Mouse (Mus musculus): ENCODE measurements around the gene Adgra3. TPM values are rescaled to one million over a fixed set of nuclear protein-coding genes. Genes with fewer than 3 reads are reported as not detected.

Adgra3 gene
- total RNA-seq, 1 experiment = 59.2 TPM

DNA sequence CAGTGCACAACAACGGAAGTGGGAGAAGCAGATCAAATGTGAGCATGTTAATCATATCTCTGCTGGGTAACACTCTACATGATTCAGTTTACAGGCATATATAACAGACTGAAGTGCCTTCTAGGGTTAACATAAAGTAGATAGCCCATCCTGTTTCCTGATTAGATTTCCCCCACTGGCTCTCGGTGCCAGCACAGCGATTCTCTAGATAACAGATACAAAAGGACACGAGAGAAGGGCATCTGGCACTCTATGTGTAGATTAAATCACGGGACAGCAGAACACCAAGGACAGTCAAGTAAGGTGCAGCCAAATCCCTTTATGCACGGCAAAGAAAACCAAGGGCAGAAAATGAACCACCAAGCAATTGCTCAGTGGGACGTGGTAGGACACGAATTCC lies 93.0 kb downstream of the Adgra3 start:
- no peaks in the 10 kb centered on the region; a peak in 1 of 4 replicates for H3K4me1 ChIP-seq (ENCODE audit: control insufficient read depth in 2 of 2, insufficient read depth in 2 of 2, low read length in 2 of 2, poor library complexity in 1 of 2)
- no peak for TF ChIP-seq ZNF384 (IDR thresholded peaks at IDR 0.05; ENCODE audit: low read depth, low read length)
- no peak for TF ChIP-seq ZC3H11A (IDR thresholded peaks at IDR 0.05; ENCODE audit: borderline replicate concordance, low read depth, low read length)
- no peak for TF ChIP-seq MAFK (IDR thresholded peaks at IDR 0.05; ENCODE audit: insufficient read depth, low read depth, low read length)
- no peak for TF ChIP-seq HCFC1 (IDR thresholded peaks at IDR 0.05; ENCODE audit: borderline replicate concordance, insufficient read depth, low read length)
- TF ChIP-seq CHD2 (IDR thresholded peaks at IDR 0.05; ENCODE audit: low read depth, low read length) = no peak
- H3K9me3 ChIP-seq (ENCODE audit: control insufficient read depth, insufficient read depth, low read depth, low read length) = no peaks in the 10 kb centered on the region
- in situ Hi-C loops (cut with MboI; ENCODE audit: low sequenced_read_pairs in 2 of 2, unreplicated experiment in 2 of 2) = loop anchor here in 1 of 2 experiments (25.0 kb wide), 1 partner anchor 579 kb away; no protein-coding TSS in a partner anchor
- DNase-seq (ENCODE audit: low read depth, low spot score) = no peak
- no peak overlapping the region for H3K27ac ChIP-seq (ENCODE audit: insufficient read depth, low read depth, low read length, poor library complexity, severe bottlenecking)
- H3K36me3 ChIP-seq (ENCODE audit: control insufficient read depth, insufficient read depth, low read length, poor library complexity, severe bottlenecking) = peaks cover 7% of the 10 kb centered on the region
- H3K9ac ChIP-seq (ENCODE audit: insufficient read depth, low read depth, low read length, poor library complexity, severe bottlenecking) = no peak overlapping the region
- no peak overlapping the region for H3K4me3 ChIP-seq (ENCODE audit: insufficient read depth in 1 of 2, low read depth in 1 of 2, low read length in 2 of 2, poor library complexity in 1 of 2, severe bottlenecking in 1 of 2)

DNA sequence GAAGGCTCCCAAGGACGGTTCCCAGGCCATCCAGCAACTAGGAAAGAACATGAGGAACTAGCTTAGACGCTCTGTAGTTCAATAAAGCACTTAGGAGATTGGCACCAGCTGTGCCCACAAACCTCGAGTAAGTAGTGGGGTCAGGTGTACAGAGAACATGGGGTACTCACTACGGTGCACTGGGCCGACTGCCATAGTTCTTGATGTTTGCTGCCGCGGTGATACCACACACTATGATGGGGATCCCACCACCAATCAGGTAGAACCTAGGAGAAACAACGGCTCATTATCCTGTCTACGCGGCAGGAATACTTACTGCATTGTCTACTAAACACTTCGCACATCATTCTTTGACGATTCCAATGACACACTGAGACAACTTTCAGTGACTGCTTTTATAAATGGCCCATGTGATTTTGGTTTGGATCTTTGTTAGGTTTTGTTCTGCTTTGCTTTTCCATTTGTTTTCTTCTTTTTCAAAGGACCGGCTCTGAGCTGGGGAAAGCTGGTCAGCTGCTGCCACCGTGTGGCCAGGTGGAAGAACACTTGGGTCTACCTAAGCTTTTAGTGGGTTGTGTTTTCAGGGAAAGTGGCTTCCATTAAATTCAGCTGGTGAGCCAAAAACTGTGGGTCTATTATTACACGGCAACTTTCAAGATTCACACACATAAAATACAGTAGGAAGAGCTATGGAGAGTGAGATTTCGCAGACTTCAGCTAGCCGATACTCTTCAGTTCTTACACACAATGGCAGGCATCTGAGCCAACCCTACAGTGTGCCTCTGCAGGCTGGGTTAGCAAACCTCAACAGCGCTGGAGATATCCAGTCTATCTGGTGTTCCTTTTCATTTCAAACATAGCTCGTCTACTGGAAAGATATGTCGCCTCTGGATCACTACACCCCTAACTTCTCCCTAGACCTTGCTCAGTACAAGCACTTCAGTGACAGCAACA lies 97.1 kb downstream of the Adgra3 start:
- H3K4me1 ChIP-seq (ENCODE audit: control insufficient read depth in 2 of 2, insufficient read depth in 2 of 2, low read length in 2 of 2, poor library complexity in 1 of 2) = no peaks in the 10 kb centered on the region; a peak in 1 of 4 replicates
- no peak for TF ChIP-seq ZNF384 (IDR thresholded peaks at IDR 0.05; ENCODE audit: low read depth, low read length)
- TF ChIP-seq CHD2 (IDR thresholded peaks at IDR 0.05; ENCODE audit: low read depth, low read length) = no peak
- TF ChIP-seq HCFC1 (IDR thresholded peaks at IDR 0.05; ENCODE audit: borderline replicate concordance, insufficient read depth, low read length) = no peak
- TF ChIP-seq ZC3H11A (IDR thresholded peaks at IDR 0.05; ENCODE audit: borderline replicate concordance, low read depth, low read length) = peak; percentile 88; the same call in 1 of the 2 replicates
- TF ChIP-seq MAFK (IDR thresholded peaks at IDR 0.05; ENCODE audit: insufficient read depth, low read depth, low read length) = no peak
- peaks cover 14% of the 10 kb centered on the region for H3K36me3 ChIP-seq (ENCODE audit: control insufficient read depth, insufficient read depth, low read length, poor library complexity, severe bottlenecking)
- peak; percentile 36 for DNase-seq (ENCODE audit: low read depth, low spot score)
- no peak overlapping the region for H3K4me3 ChIP-seq (ENCODE audit: insufficient read depth in 1 of 2, low read depth in 1 of 2, low read length in 2 of 2, poor library complexity in 1 of 2, severe bottlenecking in 1 of 2)
- no peak overlapping the region for H3K9ac ChIP-seq (ENCODE audit: insufficient read depth, low read depth, low read length, poor library complexity, severe bottlenecking)
- no peaks in the 10 kb centered on the region for H3K9me3 ChIP-seq (ENCODE audit: control insufficient read depth, insufficient read depth, low read depth, low read length)
- H3K27ac ChIP-seq (ENCODE audit: insufficient read depth, low read depth, low read length, poor library complexity, severe bottlenecking) = no peak overlapping the region
- in situ Hi-C loops (cut with MboI; ENCODE audit: low sequenced_read_pairs in 2 of 2, unreplicated experiment in 2 of 2) = loop anchor here (5.0 to 25.0 kb wide), 2 partner anchors 574 to 584 kb away; no protein-coding TSS in a partner anchor

DNA sequence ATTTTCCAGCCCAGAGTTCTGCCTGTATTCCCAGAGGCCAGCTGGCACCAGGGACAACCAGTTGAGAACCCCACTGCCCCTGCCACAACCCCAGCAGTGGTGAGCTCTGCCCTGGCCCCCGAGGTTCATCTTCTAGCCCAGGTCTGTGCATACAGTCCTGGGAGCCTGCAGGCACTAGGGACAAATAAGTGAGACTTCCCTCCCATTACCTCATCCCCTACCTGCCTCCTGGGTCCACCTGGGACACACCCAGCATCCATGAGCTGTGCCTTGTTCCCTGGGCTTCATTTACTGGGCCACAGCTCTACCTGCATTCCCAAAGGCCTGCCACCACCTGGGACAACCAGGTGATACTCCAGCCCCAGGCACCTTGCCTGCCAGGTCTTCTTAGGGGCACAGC lies 122.5 kb downstream of the Adgra3 start:
- DNase-seq (ENCODE audit: low read depth, low spot score) = no peak
- no peak for TF ChIP-seq ZNF384 (IDR thresholded peaks at IDR 0.05; ENCODE audit: low read depth, low read length)
- no peak for TF ChIP-seq CHD2 (IDR thresholded peaks at IDR 0.05; ENCODE audit: low read depth, low read length)
- TF ChIP-seq ZC3H11A (IDR thresholded peaks at IDR 0.05; ENCODE audit: borderline replicate concordance, low read depth, low read length) = no peak
- TF ChIP-seq HCFC1 (IDR thresholded peaks at IDR 0.05; ENCODE audit: borderline replicate concordance, insufficient read depth, low read length) = no peak
- TF ChIP-seq MAFK (IDR thresholded peaks at IDR 0.05; ENCODE audit: insufficient read depth, low read depth, low read length) = no peak
- in situ Hi-C loops (cut with MboI; ENCODE audit: low sequenced_read_pairs in 2 of 2, unreplicated experiment in 2 of 2) = no loop called here
- no peak overlapping the region for H3K9ac ChIP-seq (ENCODE audit: insufficient read depth, low read depth, low read length, poor library complexity, severe bottlenecking)
- H3K4me3 ChIP-seq (ENCODE audit: insufficient read depth in 1 of 2, low read depth in 1 of 2, low read length in 2 of 2, poor library complexity in 1 of 2, severe bottlenecking in 1 of 2) = no peak overlapping the region
- no peaks in the 10 kb centered on the region for H3K9me3 ChIP-seq (ENCODE audit: control insufficient read depth, insufficient read depth, low read depth, low read length)
- no peak overlapping the region for H3K27ac ChIP-seq (ENCODE audit: insufficient read depth, low read depth, low read length, poor library complexity, severe bottlenecking)
- H3K4me1 ChIP-seq (ENCODE audit: control insufficient read depth in 2 of 2, insufficient read depth in 2 of 2, low read length in 2 of 2, poor library complexity in 1 of 2) = no peaks in the 10 kb centered on the region
- H3K36me3 ChIP-seq (ENCODE audit: control insufficient read depth, insufficient read depth, low read length, poor library complexity, severe bottlenecking) = no peaks in the 10 kb centered on the region

DNA sequence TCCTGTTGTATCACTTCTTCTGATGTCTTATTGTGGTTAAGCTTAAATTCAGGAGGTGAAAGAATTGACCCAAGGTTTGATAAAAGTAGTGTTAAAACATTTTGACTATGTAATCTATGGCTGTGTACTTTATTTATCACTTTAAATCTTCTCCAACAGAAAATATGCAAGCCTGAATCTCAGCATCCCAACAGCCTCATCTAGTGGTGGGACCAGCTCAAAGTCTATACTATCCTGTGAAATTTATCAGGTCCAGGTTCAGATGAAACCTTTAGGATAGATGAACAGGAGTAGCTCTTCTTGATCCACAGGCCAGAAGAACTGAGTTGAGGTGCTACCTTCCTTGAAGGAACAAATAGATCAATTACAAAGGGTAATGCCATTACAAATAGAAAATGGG lies 134.1 kb downstream of the Adgra3 start:
- TF ChIP-seq CHD2 (IDR thresholded peaks at IDR 0.05; ENCODE audit: low read depth, low read length) = no peak
- no peak for TF ChIP-seq MAFK (IDR thresholded peaks at IDR 0.05; ENCODE audit: insufficient read depth, low read depth, low read length)
- no peak for TF ChIP-seq HCFC1 (IDR thresholded peaks at IDR 0.05; ENCODE audit: borderline replicate concordance, insufficient read depth, low read length)
- TF ChIP-seq ZC3H11A (IDR thresholded peaks at IDR 0.05; ENCODE audit: borderline replicate concordance, low read depth, low read length) = no peak
- TF ChIP-seq ZNF384 (IDR thresholded peaks at IDR 0.05; ENCODE audit: low read depth, low read length) = no peak
- in situ Hi-C loops (cut with MboI; ENCODE audit: low sequenced_read_pairs in 2 of 2, unreplicated experiment in 2 of 2) = no loop called here
- Histone ChIP-seq H3K4me3 (ENCODE audit: insufficient read depth in 1 of 2, low read depth in 1 of 2, low read length in 2 of 2, poor library complexity in 1 of 2, severe bottlenecking in 1 of 2) (no peak overlapping the region), H3K36me3 (ENCODE audit: control insufficient read depth, insufficient read depth, low read length, poor library complexity, severe bottlenecking) (no peaks in the 10 kb centered on the region), H3K4me1 (ENCODE audit: control insufficient read depth in 2 of 2, insufficient read depth in 2 of 2, low read length in 2 of 2, poor library complexity in 1 of 2) (no peaks in the 10 kb centered on the region), H3K27ac (ENCODE audit: insufficient read depth, low read depth, low read length, poor library complexity, severe bottlenecking) (no peak overlapping the region), H3K9ac (ENCODE audit: insufficient read depth, low read depth, low read length, poor library complexity, severe bottlenecking) (no peak overlapping the region), H3K9me3 (ENCODE audit: control insufficient read depth, insufficient read depth, low read depth, low read length) (no peaks in the 10 kb centered on the region)
- no peak for DNase-seq (ENCODE audit: low read depth, low spot score)
